Mouse (Mus musculus): ENCODE measurements around the gene Mtmr2. TPM values are rescaled to one million over a fixed set of nuclear protein-coding genes. Genes with fewer than 3 reads are reported as not detected.
A peak's percentile ranks its signal among the peaks of the same experiment; 100 is the strongest.
"Not testable (repeated sequence)": the region's sequence is repeated elsewhere in the genome, so short reads cannot be mapped to it uniquely, and the experiment has no call there.

Mtmr2 gene
- polyA plus RNA-seq (2012; ENCODE audit: insufficient read depth, low replicate concordance), result 2.9 TPM in 1 of 2 replicates, not detected in the other

- no peaks in the 10 kb centered on the region for H3K27me3 ChIP-seq (replicated peaks)
- no peak for TF ChIP-seq FLI1 (IDR thresholded peaks at IDR 0.05; ENCODE audit: low read length)
- no peak for TF ChIP-seq GATA1 (IDR thresholded peaks at IDR 0.05; ENCODE audit: borderline replicate concordance, low read length)
- no peaks in the 10 kb centered on the region for H3K9me3 ChIP-seq
These were observed at the start of gene Mtmr2 for GRCm38 (mm10) chr9:13748404-13748797. Gene Mtmr2, plus strand, starts transcription at chr9:13748410.

GRCm38 (mm10) chr9:13699061-13699780, 49.0 kb upstream of the Mtmr2 start:
- TF ChIP-seq GATA1 (IDR thresholded peaks at IDR 0.05; ENCODE audit: borderline replicate concordance, low read length), result no peak
- no peak for TF ChIP-seq FLI1 (IDR thresholded peaks at IDR 0.05; ENCODE audit: low read length)
- Histone ChIP-seq H3K27me3 (replicated peaks) (peaks cover 2% of the 10 kb centered on the region), H3K4me1 (peaks cover 48% of the 10 kb centered on the region), H3K4me3 (replicated peaks) (no peak overlapping the region), H3K36me3 (replicated peaks; ENCODE audit: low read length) (no peaks in the 10 kb centered on the region), H3K9me3 (no peaks in the 10 kb centered on the region)

More at GRCm38 (mm10) chr9:13748404-13748797, at the start of gene Mtmr2:
- peaks cover 5% of the 10 kb centered on the region for H3K36me3 ChIP-seq (replicated peaks; ENCODE audit: low read length)
- peaks cover 20% of the 10 kb centered on the region for H3K4me1 ChIP-seq
- H3K4me3 ChIP-seq (replicated peaks), result peak within 1 kb of the TSS; percentile 98

GRCm38 (mm10) chr9:13699781-13700116, 48.5 kb upstream of the Mtmr2 start:
- peaks cover 2% of the 10 kb centered on the region for H3K27me3 ChIP-seq (replicated peaks)
- no peaks in the 10 kb centered on the region for H3K36me3 ChIP-seq (replicated peaks; ENCODE audit: low read length)
- H3K4me1 ChIP-seq, result peaks cover 49% of the 10 kb centered on the region
- no peak for TF ChIP-seq FLI1 (IDR thresholded peaks at IDR 0.05; ENCODE audit: low read length)
- TF ChIP-seq GATA1 (IDR thresholded peaks at IDR 0.05; ENCODE audit: borderline replicate concordance, low read length), result no peak
- no peak overlapping the region for H3K4me3 ChIP-seq (replicated peaks)
- H3K9me3 ChIP-seq, result no peaks in the 10 kb centered on the region

GRCm38 (mm10) chr9:13701773-13702172, 46.4 kb upstream of the Mtmr2 start:
- no peak overlapping the region for H3K4me3 ChIP-seq (replicated peaks)
- H3K36me3 ChIP-seq (replicated peaks; ENCODE audit: low read length), result no peaks in the 10 kb centered on the region
- peaks cover 40% of the 10 kb centered on the region for H3K4me1 ChIP-seq
- H3K9me3 ChIP-seq, result no peaks in the 10 kb centered on the region
- H3K27me3 ChIP-seq (replicated peaks), result peaks cover 2% of the 10 kb centered on the region
- TF ChIP-seq FLI1 (IDR thresholded peaks at IDR 0.05; ENCODE audit: low read length) (no peak), GATA1 (IDR thresholded peaks at IDR 0.05; ENCODE audit: borderline replicate concordance, low read length) (no peak)

- Histone ChIP-seq H3K4me1 (peaks cover 44% of the 10 kb centered on the region), H3K36me3 (replicated peaks; ENCODE audit: low read length) (no peaks in the 10 kb centered on the region), H3K9me3 (no peaks in the 10 kb centered on the region), H3K27me3 (replicated peaks) (no peaks in the 10 kb centered on the region), H3K4me3 (replicated peaks) (peak overlapping the region; percentile 50)
- no peak for TF ChIP-seq FLI1 (IDR thresholded peaks at IDR 0.05; ENCODE audit: low read length)
- TF ChIP-seq GATA1 (IDR thresholded peaks at IDR 0.05; ENCODE audit: borderline replicate concordance, low read length), result no peak
These were observed 45.1 kb upstream of the Mtmr2 start for GRCm38 (mm10) chr9:13703100-13703499.

- H3K27me3 ChIP-seq (replicated peaks), result no peaks in the 10 kb centered on the region
- TF ChIP-seq GATA1 (IDR thresholded peaks at IDR 0.05; ENCODE audit: borderline replicate concordance, low read length) (no peak), FLI1 (IDR thresholded peaks at IDR 0.05; ENCODE audit: low read length) (no peak)
- no peaks in the 10 kb centered on the region for H3K36me3 ChIP-seq (replicated peaks; ENCODE audit: low read length)
- no peak overlapping the region for H3K4me3 ChIP-seq (replicated peaks)
- no peaks in the 10 kb centered on the region for H3K9me3 ChIP-seq
- peaks cover 44% of the 10 kb centered on the region for H3K4me1 ChIP-seq
These were observed 43.3 kb upstream of the Mtmr2 start for GRCm38 (mm10) chr9:13704917-13705316.

- TF ChIP-seq FLI1 (IDR thresholded peaks at IDR 0.05; ENCODE audit: low read length), result no peak
- no peak for TF ChIP-seq GATA1 (IDR thresholded peaks at IDR 0.05; ENCODE audit: borderline replicate concordance, low read length)
- H3K9me3 ChIP-seq, result no peaks in the 10 kb centered on the region
- H3K4me3 ChIP-seq (replicated peaks), result no peak overlapping the region
- peaks cover 37% of the 10 kb centered on the region for H3K4me1 ChIP-seq
- H3K36me3 ChIP-seq (replicated peaks; ENCODE audit: low read length), result no peaks in the 10 kb centered on the region
- peaks cover 2% of the 10 kb centered on the region for H3K27me3 ChIP-seq (replicated peaks)
These were observed 41.1 kb upstream of the Mtmr2 start for GRCm38 (mm10) chr9:13707066-13707555.

GRCm38 (mm10) chr9:13709436-13709835, 38.8 kb upstream of the Mtmr2 start:
- Histone ChIP-seq H3K36me3 (replicated peaks; ENCODE audit: low read length) (no peaks in the 10 kb centered on the region), H3K9me3 (no peaks in the 10 kb centered on the region), H3K4me3 (replicated peaks) (no peak overlapping the region), H3K27me3 (replicated peaks) (peaks cover 3% of the 10 kb centered on the region), H3K4me1 (peaks cover 18% of the 10 kb centered on the region)
- TF ChIP-seq FLI1 (IDR thresholded peaks at IDR 0.05; ENCODE audit: low read length) (no peak), GATA1 (IDR thresholded peaks at IDR 0.05; ENCODE audit: borderline replicate concordance, low read length) (no peak)

GRCm38 (mm10) chr9:13715891-13716290, 32.3 kb upstream of the Mtmr2 start:
- not testable (repeated sequence) for H3K36me3 ChIP-seq (replicated peaks; ENCODE audit: low read length); H3K27me3 ChIP-seq (replicated peaks); H3K9me3 ChIP-seq
- H3K4me3 ChIP-seq (replicated peaks), result peak overlapping the region; percentile 85
- H3K4me1 ChIP-seq, result peaks cover 18% of the 10 kb centered on the region

- H3K4me3 ChIP-seq (replicated peaks), result peak overlapping the region; percentile 85
- TF ChIP-seq FLI1 (IDR thresholded peaks at IDR 0.05; ENCODE audit: low read length), result no peak
- peaks cover 14% of the 10 kb centered on the region for H3K4me1 ChIP-seq
- peaks cover 2% of the 10 kb centered on the region for H3K27me3 ChIP-seq (replicated peaks)
- no peaks in the 10 kb centered on the region for H3K36me3 ChIP-seq (replicated peaks; ENCODE audit: low read length)
- H3K9me3 ChIP-seq, result no peaks in the 10 kb centered on the region
These were observed 31.7 kb upstream of the Mtmr2 start for GRCm38 (mm10) chr9:13716316-13717099.
